Mouse (Mus musculus): Measurements from ENCODE around the gene Prr5l.
A peak's percentile ranks its signal among the peaks of the same experiment; 100 is the strongest.

Prr5l gene

GRCm38 (mm10) chr2:101723333-101723881 lies 159.4 kb downstream of the Prr5l start:
- no peak for DNase-seq (ENCODE audit: low spot score in 2 of 2)

GRCm38 (mm10) chr2:101722370-101723332 lies 160.2 kb downstream of the Prr5l start:
- no peak for DNase-seq (ENCODE audit: low spot score in 2 of 2)

- no peak for DNase-seq (ENCODE audit: low spot score in 2 of 2)
Observed at GRCm38 (mm10) chr2:101721835-101722234, 161.0 kb downstream of the Prr5l start.

GRCm38 (mm10) chr2:101717162-101717561 lies 165.7 kb downstream of the Prr5l start:
- no peak for DNase-seq (ENCODE audit: low spot score in 2 of 2)

- DNase-seq (ENCODE audit: low spot score in 2 of 2): peak; percentile 35 to 61
Observed at GRCm38 (mm10) chr2:101715650-101716323, 167.0 kb downstream of the Prr5l start.

- no peak for DNase-seq (ENCODE audit: low spot score in 2 of 2)
Observed at GRCm38 (mm10) chr2:101711608-101712007, 171.2 kb downstream of the Prr5l start.

- DNase-seq (ENCODE audit: low spot score in 2 of 2): no peak
Observed at GRCm38 (mm10) chr2:101705941-101706485, 176.8 kb downstream of the Prr5l start.

GRCm38 (mm10) chr2:101699284-101699683 lies 183.5 kb downstream of the Prr5l start:
- DNase-seq (ENCODE audit: low spot score in 2 of 2): no peak

- no peak for DNase-seq (ENCODE audit: low spot score in 2 of 2)
Observed at GRCm38 (mm10) chr2:101695584-101695983, 187.2 kb downstream of the Prr5l start.

- peak in 1 of 2 experiments; percentile 13 for DNase-seq (ENCODE audit: low spot score in 2 of 2)
Observed at GRCm38 (mm10) chr2:101693577-101694215, 189.1 kb downstream of the Prr5l start.

- no peak for DNase-seq (ENCODE audit: low spot score in 2 of 2)
Observed at GRCm38 (mm10) chr2:101693043-101693442, 189.8 kb downstream of the Prr5l start.

- no peak for DNase-seq (ENCODE audit: low spot score in 2 of 2)
Observed at GRCm38 (mm10) chr2:101690252-101690827, 192.5 kb downstream of the Prr5l start.

GRCm38 (mm10) chr2:101688011-101688410 lies 194.8 kb downstream of the Prr5l start:
- DNase-seq (ENCODE audit: low spot score in 2 of 2): no peak

GRCm38 (mm10) chr2:101684421-101684820 lies 198.4 kb downstream of the Prr5l start:
- DNase-seq (ENCODE audit: low spot score in 2 of 2): no peak

- peak in 1 of 2 experiments; percentile 5 for DNase-seq (ENCODE audit: low spot score in 2 of 2)
Observed at GRCm38 (mm10) chr2:101679164-101679784, 203.6 kb downstream of the Prr5l start.

GRCm38 (mm10) chr2:101678236-101679021 lies 204.4 kb downstream of the Prr5l start, which contains the start of gene Traf6:
Traf6 (plus strand) TSS chr2:101678429.
- DNase-seq (ENCODE audit: low spot score in 2 of 2): peak; percentile 84 to 86

GRCm38 (mm10) chr2:101673547-101673946 lies 209.3 kb downstream of the Prr5l start:
- no peak for DNase-seq (ENCODE audit: low spot score in 2 of 2)

- no peak for DNase-seq (ENCODE audit: low spot score in 2 of 2)
Observed at GRCm38 (mm10) chr2:101668751-101669150, 214.1 kb downstream of the Prr5l start.

- no peak for DNase-seq (ENCODE audit: low spot score in 2 of 2)
Observed at GRCm38 (mm10) chr2:101665703-101666092, 217.1 kb downstream of the Prr5l start.

Measured in spleen, postnatal 36 days (tissue).